Mouse (Mus musculus) liver, embryonic 11.5 days (tissue): ENCODE results near the gene Nudt17. TPM values are rescaled to one million over a fixed set of nuclear protein-coding genes. Genes with fewer than 3 reads are reported as not detected.
"Not testable (repeated sequence)": the region's sequence is repeated elsewhere in the genome, so short reads cannot be mapped to it uniquely, and the experiment has no call there.

Source experiments
- ATAC-seq: fragments of 200-750 bp; cut with Nextera tagmentation; replicated peaks from 2 replicates; pipeline ENCODE4 v1.8.0; 2017; ENCODE audit warnings: moderate number of reproducible peaks, mild to moderate bottlenecking, moderate TSS enrichment, moderate library complexity; ENCODE audit not compliant: low FRiP score
- DNase-seq: peaks from one replicate; pipeline ENCODE4 v3.0.0-alpha.2; 2017; ENCODE audit warnings: low spot score
- H3K27ac ChIP-seq: fragments of 300-500 bp; sonication (generic); 2 replicates; pipeline ENCODE4 v1.5.1; 2014; ENCODE audit warnings: mild to moderate bottlenecking, low read depth, low read length, control low read depth
- H3K27me3 ChIP-seq: fragments of 300-500 bp; sonication (generic); replicated peaks from 2 replicates; pipeline ENCODE4 v1.6.1; 2014; ENCODE audit warnings: low read length, mixed read lengths; ENCODE audit not compliant: control insufficient read depth, insufficient read depth
- H3K36me3 ChIP-seq: fragments of 300-500 bp; sonication (generic); 2 replicates; pipeline ENCODE4 v1.6.1; 2014; ENCODE audit warnings: mild to moderate bottlenecking, low read length, moderate library complexity, mixed read lengths; ENCODE audit not compliant: control insufficient read depth, insufficient read depth
- H3K4me1 ChIP-seq: fragments of 300-500 bp; sonication (generic); replicated peaks from 2 replicates; pipeline ENCODE4 v1.6.1; 2014; ENCODE audit warnings: low read length, mixed read lengths; ENCODE audit not compliant: control insufficient read depth, insufficient read depth
- H3K4me2 ChIP-seq: fragments of 300-500 bp; sonication (generic); 2 replicates; pipeline ENCODE4 v1.6.1; 2014; ENCODE audit warnings: mild to moderate bottlenecking, control low read depth, moderate library complexity
- H3K4me3 ChIP-seq: fragments of 300-500 bp; sonication (generic); 2 replicates; pipeline ENCODE4 v1.5.1; 2014; ENCODE audit warnings: low read depth, low read length, control low read depth
- H3K9ac ChIP-seq: fragments of 300-500 bp; sonication (generic); 2 replicates; pipeline ENCODE4 v1.6.1; 2014; ENCODE audit warnings: low read depth, low read length, control low read depth
- H3K9me3 ChIP-seq: fragments of 300-500 bp; sonication (generic); 2 replicates; pipeline ENCODE4 v1.6.1; 2016; ENCODE audit warnings: low read length, inconsistent platforms, mixed read lengths; ENCODE audit not compliant: control insufficient read depth
- WGBS: fragments of 180-500 bp; shearing (Covaris S2); extraction: QIAGEN DNeasy Blood & Tissue Kit; methylation state at CpG from one replicate; pipeline ENCODE4 v1.1.7; 2014; 5-methylcytosine and 5-hydroxymethylcytosine counted together
- polyA plus RNA-seq: library from polyadenylated mRNA; unstranded; fragments of >200 nt; fragmentation: Nextera tagmentation; extraction: Ambion mirVana; gene quantifications from 2 replicates; pipeline ENCODE4 v1.2.1, GENCODE M21; 2014

Nudt17 gene
- polyA plus RNA-seq, 1 experiment from 2014 or later, result 2.4 TPM

DNA sequence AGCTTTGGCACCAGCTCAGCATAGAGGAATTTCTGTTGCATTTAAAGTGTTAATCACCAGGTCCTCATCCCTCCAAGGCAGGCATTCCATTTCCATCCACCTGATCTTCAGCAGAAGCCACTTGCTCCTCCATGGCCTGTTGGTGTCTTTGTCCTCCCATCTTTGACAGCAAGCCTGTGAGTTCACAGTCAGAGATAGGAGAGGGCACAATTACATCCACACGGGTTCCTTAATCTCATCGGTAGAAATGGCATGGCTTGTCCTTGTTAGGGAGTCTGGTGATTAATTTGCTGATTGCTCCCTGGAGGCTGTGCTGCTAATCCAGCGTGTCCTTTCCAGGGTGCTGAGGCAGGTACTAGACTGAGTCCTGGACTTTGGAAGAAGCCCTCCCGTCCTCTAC is 34.8 kb downstream of the Nudt17 start:
- ATAC-seq, result no peak
- H3K27me3 ChIP-seq, result peaks cover 7% of the 10 kb centered on the region; the same call in 1 of the 2 replicates

DNA sequence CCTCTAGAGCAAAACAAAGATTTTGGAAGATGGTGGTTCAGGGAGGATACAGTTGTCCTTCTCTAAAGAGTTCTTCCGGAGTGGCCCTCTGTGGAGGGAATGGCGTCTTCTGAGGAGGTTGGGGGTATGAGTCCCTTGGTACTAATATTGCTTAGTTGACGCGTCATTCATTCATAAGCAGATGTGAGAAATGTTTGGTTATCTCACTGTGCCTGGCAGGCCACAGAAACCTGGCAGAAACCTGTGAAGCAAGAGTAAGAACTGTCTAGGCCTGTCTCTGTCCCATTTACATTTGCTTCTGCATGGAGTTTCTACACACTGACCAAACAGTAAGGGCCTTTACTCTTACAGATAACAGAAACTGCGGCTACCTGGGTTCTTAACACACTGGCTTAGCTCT is 36.8 kb downstream of the Nudt17 start:
- no peak overlapping the region for H3K4me3 ChIP-seq
- DNase-seq, result no peak
- H3K9ac ChIP-seq, result no peak overlapping the region
- no peaks in the 10 kb centered on the region for H3K4me1 ChIP-seq
- H3K27me3 ChIP-seq, result peaks cover 7% of the 10 kb centered on the region; the same call in 1 of the 2 replicates
- no peak overlapping the region for H3K27ac ChIP-seq
- no peaks in the 10 kb centered on the region for H3K36me3 ChIP-seq
- no peaks in the 10 kb centered on the region for H3K9me3 ChIP-seq
- 88% methylated on average over 5 of the region's 5 CpGs for WGBS
- no peak for ATAC-seq
- no peak overlapping the region for H3K4me2 ChIP-seq

More for the DNA sequence above, 34.8 kb downstream of the Nudt17 start:
- DNase-seq, result no peak
- Histone ChIP-seq H3K9ac (no peak overlapping the region), H3K4me3 (no peak overlapping the region), H3K4me1 (no peaks in the 10 kb centered on the region), H3K36me3 (no peaks in the 10 kb centered on the region), H3K27ac (no peak overlapping the region), H3K4me2 (no peak overlapping the region), H3K9me3 (no peaks in the 10 kb centered on the region)
- 62% methylated on average over 4 of the region's 4 CpGs for WGBS

DNA sequence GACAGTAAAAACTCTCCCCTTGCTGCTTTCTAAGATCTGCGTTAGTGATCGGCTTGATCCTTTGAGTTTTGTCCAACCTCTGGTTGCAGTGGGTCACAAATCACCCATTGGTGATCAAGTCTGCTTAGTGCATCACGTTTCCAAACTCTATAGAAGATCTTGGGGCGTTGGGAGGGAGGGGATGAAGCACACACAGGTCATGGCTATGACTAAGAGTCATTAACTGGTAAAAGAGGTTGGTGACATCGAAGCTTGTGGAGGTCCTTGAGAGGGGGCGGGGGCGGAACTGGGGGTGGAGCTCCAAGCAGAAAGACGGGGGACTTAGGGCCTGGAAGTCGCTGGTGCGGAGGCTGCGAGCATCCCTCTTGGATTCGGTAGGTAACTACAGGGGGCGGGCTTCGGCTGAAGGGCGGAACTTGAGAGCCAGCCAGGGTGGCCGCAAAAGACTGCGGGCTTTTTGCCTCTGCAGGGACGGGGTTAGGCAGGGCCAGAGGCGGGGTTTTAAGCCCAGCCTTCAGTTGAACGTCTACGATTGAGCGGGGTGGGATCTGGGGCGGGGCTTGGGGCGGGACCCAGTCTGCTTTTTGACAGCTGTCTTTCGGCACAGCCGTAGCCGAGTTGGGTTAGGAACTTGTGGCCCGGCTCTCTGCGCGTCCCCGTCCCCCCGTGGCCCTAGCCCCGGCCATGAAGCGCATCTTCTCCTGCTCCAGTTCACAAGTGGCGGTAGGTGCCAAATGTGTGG is 38.5 kb downstream of the Nudt17 start, which contains the start of gene Ankrd35:
TSS of gene Ankrd35 (plus strand) at position 405 of the 742 bp plus-strand sequence.
- Histone ChIP-seq H3K9ac (no peak within 1 kb of the TSS), H3K36me3 (no peaks in the 10 kb centered on the region), H3K4me3 (peak within 1 kb of the TSS; percentile 44), H3K4me1 (no peaks in the 10 kb centered on the region), H3K27me3 (peaks cover 7% of the 10 kb centered on the region; the same call in 1 of the 2 replicates), H3K27ac (no peak within 1 kb of the TSS), H3K4me2 (peak within 1 kb of the TSS; percentile 79), H3K9me3 (no peaks in the 10 kb centered on the region)
- 4% methylated on average over 35 of the region's 35 CpGs for WGBS
- ATAC-seq (peak; percentile 91), DNase-seq (peak; percentile 85)

DNA sequence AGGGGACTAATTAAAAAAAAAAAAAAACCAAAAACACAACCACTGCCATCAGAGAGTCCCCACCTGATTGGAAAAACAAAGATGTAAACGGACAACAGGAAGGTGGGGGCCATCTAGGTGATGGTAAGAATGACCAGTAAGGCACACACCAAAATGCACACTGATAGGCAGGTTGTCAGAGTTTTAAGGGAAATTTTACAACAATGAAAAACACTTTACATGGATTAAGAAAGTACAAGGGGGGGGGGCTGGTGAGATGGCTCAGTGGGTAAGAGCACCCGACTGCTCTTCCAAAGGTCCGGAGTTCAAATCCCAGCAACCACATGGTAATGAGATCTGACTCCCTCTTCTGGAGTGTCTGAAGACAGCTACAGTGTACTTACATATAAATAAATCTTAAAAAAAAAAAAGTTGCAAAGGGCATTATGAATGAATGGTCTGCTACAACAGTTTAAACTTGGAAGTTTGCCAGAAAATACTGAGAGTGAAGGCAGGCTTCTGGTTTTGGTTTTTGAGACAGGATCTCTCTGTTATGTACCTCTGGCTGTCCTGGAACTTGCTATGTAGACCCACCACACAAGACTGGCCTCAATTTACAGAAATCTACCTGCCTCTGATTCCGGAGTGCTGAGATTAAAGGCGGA is 39.8 kb downstream of the Nudt17 start:
- ATAC-seq, result no peak
- 84% methylated on average over 5 of the region's 5 CpGs for WGBS

DNA sequence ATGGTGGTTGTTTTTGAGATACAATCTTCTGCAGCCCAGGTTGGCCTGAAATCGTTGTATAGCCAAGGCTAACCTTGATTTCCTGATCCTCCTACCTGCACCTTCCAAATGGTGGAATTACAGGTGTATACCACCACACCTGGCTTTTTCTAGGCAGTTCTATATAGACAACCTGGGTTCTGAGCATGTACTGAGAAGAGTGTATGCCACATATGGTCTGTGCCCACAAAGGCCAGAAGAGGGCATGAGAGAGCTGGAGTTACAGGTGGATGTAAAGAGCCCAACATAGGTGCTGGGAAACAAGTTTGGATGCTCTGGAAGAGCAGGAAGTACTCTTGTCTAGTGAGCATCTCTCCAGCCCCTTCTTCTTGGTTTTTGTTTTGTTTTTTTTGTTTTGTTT is 41.0 kb downstream of the Nudt17 start:
- no peak overlapping the region for H3K27ac ChIP-seq
- DNase-seq (no peak), ATAC-seq (no peak)
- no peaks in the 10 kb centered on the region for H3K9me3 ChIP-seq
- WGBS, result 31% methylated on average over 1 of the region's 1 CpGs
- no peak overlapping the region for H3K4me3 ChIP-seq
- H3K27me3 ChIP-seq, result peaks cover 7% of the 10 kb centered on the region; the same call in 1 of the 2 replicates
- H3K9ac ChIP-seq, result no peak overlapping the region
- peaks cover 2% of the 10 kb centered on the region; the same call in 1 of the 2 replicates for H3K4me1 ChIP-seq
- H3K4me2 ChIP-seq, result no peak overlapping the region
- no peaks in the 10 kb centered on the region for H3K36me3 ChIP-seq

More for the DNA sequence above, 39.8 kb downstream of the Nudt17 start:
- no peak for DNase-seq
- H3K4me1 ChIP-seq, result peaks cover 2% of the 10 kb centered on the region; the same call in 1 of the 2 replicates
- no peak overlapping the region for H3K4me3 ChIP-seq
- no peaks in the 10 kb centered on the region for H3K9me3 ChIP-seq
- H3K27ac ChIP-seq, result no peak overlapping the region
- peaks cover 7% of the 10 kb centered on the region; the same call in 1 of the 2 replicates for H3K27me3 ChIP-seq
- H3K9ac ChIP-seq, result no peak overlapping the region
- no peaks in the 10 kb centered on the region for H3K36me3 ChIP-seq
- no peak overlapping the region for H3K4me2 ChIP-seq

DNA sequence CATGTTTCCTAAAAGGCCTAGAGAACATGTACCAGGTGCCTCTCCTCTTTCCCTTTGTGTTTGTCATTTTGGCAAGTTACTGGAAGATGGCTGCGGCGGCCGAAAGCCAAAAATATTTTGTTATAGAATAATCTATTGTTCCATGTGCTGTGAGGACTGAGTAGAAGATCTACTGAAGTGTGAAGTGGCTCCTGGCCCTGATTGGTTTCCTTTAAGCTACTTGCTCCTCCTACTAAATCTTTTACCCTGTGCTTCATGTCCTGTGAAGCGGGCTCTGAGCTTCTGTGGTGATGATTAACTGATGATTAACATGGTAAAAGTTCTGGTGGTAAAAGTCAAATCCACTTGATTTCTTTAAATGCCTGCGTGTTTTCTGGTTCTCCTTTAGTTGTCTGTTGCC is 41.4 kb downstream of the Nudt17 start:
- Histone ChIP-seq H3K4me3 (no peak overlapping the region), H3K36me3 (no peaks in the 10 kb centered on the region), H3K9ac (no peak overlapping the region), H3K27ac (no peak overlapping the region), H3K4me2 (no peak overlapping the region), H3K4me1 (peaks cover 2% of the 10 kb centered on the region; the same call in 1 of the 2 replicates), H3K27me3 (peaks cover 7% of the 10 kb centered on the region; the same call in 1 of the 2 replicates), H3K9me3 (no peaks in the 10 kb centered on the region)
- no peak for ATAC-seq
- 82% methylated on average over 5 of the region's 5 CpGs for WGBS
- DNase-seq, result no peak

DNA sequence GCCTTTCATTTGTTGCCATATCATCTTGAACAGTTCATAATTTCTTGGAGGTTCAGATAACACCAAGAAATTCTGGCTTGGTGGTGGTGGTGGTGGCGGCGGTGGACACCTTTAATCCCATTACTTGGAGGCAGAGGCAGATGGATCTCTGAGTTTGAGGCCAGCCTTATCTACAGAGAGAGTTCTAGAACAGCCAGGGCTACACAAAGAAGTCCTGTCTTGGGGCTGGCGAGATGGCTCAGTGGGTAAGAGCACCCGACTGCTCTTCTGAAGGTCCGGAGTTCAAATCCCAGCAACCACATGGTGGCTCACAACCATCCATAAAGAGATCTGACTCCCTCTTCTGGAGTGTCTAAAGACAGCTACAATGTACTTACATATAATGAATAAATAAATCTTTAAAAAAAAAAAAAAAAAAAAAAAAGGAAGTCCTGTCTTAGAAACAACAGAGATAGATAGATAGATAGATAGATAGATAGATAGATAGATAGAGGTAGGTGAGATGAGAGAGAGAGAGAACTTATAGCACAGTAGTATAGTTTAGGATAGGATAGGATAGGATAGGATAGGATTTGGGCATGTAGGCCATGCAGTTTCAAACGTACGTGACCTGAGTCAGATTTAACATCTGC is 42.5 kb downstream of the Nudt17 start:
- DNase-seq, H3K9ac ChIP-seq, H3K36me3 ChIP-seq, H3K27ac ChIP-seq, H3K9me3 ChIP-seq, H3K4me1 ChIP-seq, H3K27me3 ChIP-seq, H3K4me2 ChIP-seq, H3K4me3 ChIP-seq, ATAC-seq: not testable (repeated sequence)
- WGBS, result 76% methylated on average over 7 of the region's 7 CpGs

DNA sequence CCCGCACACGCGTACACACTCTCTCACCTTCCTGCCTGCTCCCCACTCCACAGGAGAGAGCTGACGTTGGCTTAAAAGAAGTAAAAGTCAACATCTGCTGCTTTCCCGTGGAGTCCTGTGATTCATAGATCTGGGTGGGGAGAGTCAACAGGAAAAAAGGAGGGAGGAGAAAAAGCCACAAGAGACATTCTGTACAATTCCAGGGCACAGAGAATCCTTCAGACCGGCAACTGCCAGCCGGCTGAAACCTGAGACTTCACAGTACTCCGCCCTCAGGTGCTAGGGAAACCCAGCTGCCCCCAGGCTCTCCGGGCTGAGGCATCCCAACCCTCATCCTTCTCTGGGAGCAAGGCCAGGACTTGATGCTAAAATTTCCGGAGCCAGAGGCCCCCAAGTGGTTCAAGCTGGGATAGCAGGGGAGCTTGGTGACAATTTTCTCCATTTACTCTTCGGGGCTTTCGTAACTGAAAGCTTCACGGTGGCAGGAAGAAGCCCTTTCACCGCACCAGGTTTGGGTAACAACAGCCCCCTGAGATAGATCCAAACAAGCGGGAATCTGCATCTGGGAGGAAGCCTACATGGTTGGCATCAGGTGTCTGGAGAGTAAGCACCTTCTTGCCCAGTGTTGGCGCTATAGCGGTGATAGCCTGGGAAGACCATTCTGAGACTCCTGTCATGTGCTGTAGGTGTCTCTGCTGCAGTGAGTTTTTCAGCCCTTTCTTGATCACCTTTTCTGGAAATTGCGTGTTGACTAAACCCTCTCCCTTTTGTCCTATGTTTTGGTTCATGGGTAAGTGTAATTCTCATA is 44.7 kb downstream of the Nudt17 start:
- Histone ChIP-seq H3K4me2 (peak overlapping the region; percentile 69), H3K36me3 (no peaks in the 10 kb centered on the region), H3K4me3 (peak overlapping the region; percentile 37), H3K9me3 (no peaks in the 10 kb centered on the region), H3K4me1 (peaks cover 2% of the 10 kb centered on the region; the same call in 1 of the 2 replicates), H3K27me3 (no peaks in the 10 kb centered on the region), H3K9ac (peak overlapping the region; percentile 38; the same call in 1 of the 2 replicates), H3K27ac (no peak overlapping the region)
- peak; percentile 60; the same call in 1 of the 2 replicates for ATAC-seq
- WGBS, result 10% methylated on average over 15 of the region's 18 CpGs
- peak; percentile 76 for DNase-seq
